Mouse (Mus musculus) C2C12 (cell line): ENCODE results near the gene Otud3.

Experiments
- CEBPB ChIP-seq: IDR thresholded peaks from one replicate; pipeline ENCODE4 v1.6.1; 2011; ENCODE audit warnings: low read depth, mild to moderate bottlenecking, control low read depth, moderate library complexity
- CTCF ChIP-seq: IDR thresholded peaks from one replicate; pipeline ENCODE4 v1.5.1; 2011; ENCODE audit not compliant: control insufficient read depth, insufficient read depth, insufficient read length
- MAX ChIP-seq: IDR thresholded peaks from one replicate; pipeline ENCODE4 v1.6.1; 2011; ENCODE audit warnings: mild to moderate bottlenecking, control low read depth
- MYOG ChIP-seq: IDR thresholded peaks from one replicate; pipeline ENCODE4 v1.6.1; 2011; ENCODE audit not compliant: control insufficient read depth, insufficient read length; ENCODE audit errors: extremely low read depth

GRCm38 (mm10) chr4:138889165-138889564 lies 24.6 kb downstream of the Otud3 start:
- TF ChIP-seq CTCF (no peak), MYOG (no peak), CEBPB (no peak), MAX (no peak)
